Mouse (Mus musculus) T-cell, adult 2 months (primary cell): Measurements from ENCODE around the gene Kif27.

Experiments used
- DNase-seq: peaks from one replicate; pipeline ENCODE4 v3.0.0; 2022; ENCODE audit warnings: low spot score

Kif27 gene

DNA sequence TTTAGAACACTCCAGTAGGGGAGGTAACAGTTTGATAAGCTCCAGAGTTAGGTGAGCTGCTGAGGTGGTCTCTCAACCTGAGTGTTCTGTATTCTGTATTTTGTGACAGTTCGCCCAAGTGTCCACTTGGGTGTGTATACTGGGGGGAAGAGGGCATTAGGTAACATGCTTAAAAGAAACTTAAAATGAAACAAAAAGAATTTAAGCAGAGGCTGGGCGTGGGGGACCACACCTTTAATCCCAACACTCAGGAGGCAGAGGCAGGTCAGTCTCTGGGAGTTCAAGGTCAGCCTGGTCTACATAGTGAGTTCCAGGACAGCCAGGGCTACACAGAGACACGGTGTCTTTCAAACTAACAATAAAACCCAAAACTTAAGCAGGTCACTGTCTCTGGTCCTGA is 78.4 kb downstream of the Kif27 start:
- DNase-seq: no peak

GRCm38 (mm10) chr13:58276256-58276655 is 82.7 kb downstream of the Kif27 start:
- no peak for DNase-seq

GRCm38 (mm10) chr13:58275599-58275998 is 83.3 kb downstream of the Kif27 start, which contains the start of gene Gkap1:
Gene Gkap1 (minus strand): TSS chr13:58275699.
- no peak for DNase-seq

GRCm38 (mm10) chr13:58275076-58275475 is 83.8 kb downstream of the Kif27 start:
- no peak for DNase-seq

- peak; percentile 28 for DNase-seq
Observed at GRCm38 (mm10) chr13:58274259-58274991, 84.5 kb downstream of the Kif27 start.

- peak; percentile 12 for DNase-seq
Observed at GRCm38 (mm10) chr13:58273411-58274258, 85.3 kb downstream of the Kif27 start.

DNA sequence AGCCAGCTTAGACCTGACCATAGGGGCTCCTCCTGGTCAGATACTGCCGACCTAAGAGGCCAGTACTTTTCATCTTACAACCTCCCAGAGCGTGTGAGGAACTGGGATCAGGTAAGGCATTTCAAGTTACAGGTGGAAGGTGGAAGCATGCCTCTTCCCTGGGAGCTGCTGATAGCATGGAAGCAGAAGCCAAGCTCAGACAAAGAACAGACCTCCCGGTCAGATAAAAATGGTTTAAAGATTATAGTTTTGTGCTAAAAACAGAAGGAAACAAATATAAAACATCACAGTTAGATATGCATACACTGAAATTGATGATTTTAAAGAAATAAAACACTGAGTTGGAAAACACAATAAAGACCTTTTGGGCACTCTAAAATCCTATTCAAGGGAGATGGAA is 92.1 kb downstream of the Kif27 start:
- DNase-seq: no peak

DNA sequence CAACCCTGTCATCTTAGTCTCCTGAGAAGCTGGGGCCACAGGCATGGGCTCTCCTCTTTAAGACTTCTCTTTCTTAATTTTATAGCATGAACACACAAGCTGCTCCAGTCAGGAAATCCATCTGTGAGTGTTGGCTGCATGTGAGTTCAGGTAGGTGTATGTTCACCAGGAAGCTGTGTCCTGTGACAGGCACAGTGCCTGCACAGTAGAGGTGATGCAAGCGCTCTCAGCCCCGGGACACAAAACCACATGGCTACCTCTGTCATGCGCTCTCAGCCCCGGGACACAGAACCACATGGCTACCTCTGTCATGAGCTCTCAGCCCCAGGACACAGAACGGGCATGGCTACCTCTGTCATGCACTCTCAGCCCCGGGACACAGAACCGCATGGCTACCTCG is 95.4 kb downstream of the Kif27 start:
- no peak for DNase-seq

GRCm38 (mm10) chr13:58261674-58262073 is 97.2 kb downstream of the Kif27 start:
- DNase-seq: no peak

- DNase-seq: no peak
Observed at GRCm38 (mm10) chr13:58253268-58253667, 105.7 kb downstream of the Kif27 start.

DNA sequence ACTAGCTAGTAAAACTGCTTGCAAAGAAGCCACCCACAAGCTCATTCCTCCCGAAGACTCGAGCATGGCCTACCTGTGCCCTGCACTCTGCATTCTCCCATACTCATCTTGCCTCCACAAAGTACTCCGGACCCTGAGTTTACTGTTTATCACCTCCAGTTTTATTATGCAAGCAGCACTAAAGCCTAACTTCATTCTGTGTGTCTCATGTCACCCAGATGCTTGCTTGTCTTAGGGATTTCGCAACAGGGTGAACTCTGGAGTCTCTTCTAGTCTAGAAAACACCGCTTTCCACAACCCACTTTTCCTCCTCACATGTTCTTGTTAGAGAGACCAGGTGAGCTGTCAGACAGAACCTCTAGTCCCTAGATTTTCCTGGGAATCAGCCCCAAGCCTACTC is 110.0 kb downstream of the Kif27 start:
- DNase-seq: no peak
